Mouse (Mus musculus): Measurements from ENCODE around the gene Col4a2.

DNA sequence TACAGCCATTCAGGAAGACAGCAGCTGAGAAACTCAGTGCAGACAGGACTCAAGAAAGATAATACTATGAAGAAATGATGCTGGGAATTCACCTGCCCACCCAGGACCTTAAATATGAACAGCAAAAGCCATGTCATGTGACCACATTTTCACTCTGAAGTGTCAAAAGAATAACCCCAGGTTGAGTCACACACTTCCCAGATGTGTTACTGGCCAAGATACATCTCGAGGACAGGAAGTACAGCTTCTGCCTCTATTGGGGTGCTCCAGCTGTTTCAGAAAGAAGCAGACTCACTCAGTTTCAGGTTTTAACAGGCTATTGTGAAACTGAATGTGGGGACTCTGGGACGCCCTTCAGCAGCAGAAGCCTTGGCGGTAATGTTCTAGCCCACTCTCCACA lies 140.0 kb downstream of the Col4a2 start:
- TF ChIP-seq CTCF (conservative IDR thresholded peaks at IDR 0.05; ENCODE audit: low read length) (no peak), NANOG (IDR thresholded peaks at IDR 0.05; ENCODE audit: borderline replicate concordance, low read length) (no peak)
